Mouse (Mus musculus): ENCODE results near the gene Ier5. TPM values are rescaled to one million over a fixed set of nuclear protein-coding genes. Genes with fewer than 3 reads are reported as not detected.

Ier5 gene
- polyA plus RNA-seq, 1 experiment = 21.1 TPM

DNA sequence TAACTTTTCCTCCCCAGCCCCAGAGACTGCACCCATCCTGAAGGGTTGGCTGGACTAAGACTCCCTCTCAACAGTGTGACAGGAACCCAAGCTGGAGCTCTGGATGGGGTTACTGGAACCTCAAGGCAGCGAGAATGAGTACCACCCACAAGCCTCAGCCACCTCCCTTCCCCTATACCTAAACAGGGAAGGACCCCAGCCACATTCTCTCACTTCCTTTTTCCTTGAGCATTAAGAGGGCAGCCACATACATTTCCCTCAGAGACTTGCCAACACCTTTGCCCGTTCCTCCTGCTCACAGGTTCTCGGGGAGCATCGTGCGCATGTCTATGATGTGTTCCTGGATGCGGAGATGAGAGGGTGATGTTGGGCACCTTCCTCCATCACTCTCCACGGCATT lies 37.4 kb downstream of the Ier5 start:
- TF ChIP-seq POLR2A (IDR thresholded peaks at IDR 0.05; ENCODE audit: insufficient read length, low read depth) = no peak
- no peak for TF ChIP-seq MAX (IDR thresholded peaks at IDR 0.05; ENCODE audit: low read depth)
- TF ChIP-seq REST (IDR thresholded peaks at IDR 0.05; ENCODE audit: insufficient read depth, insufficient read length) = no peak
- no peak for TF ChIP-seq MYOG (IDR thresholded peaks at IDR 0.05; ENCODE audit: control insufficient read depth in 1 of 3, insufficient read depth in 1 of 3, insufficient read length in 2 of 3, low read depth in 2 of 3)
- TF ChIP-seq TCF3 (IDR thresholded peaks at IDR 0.05; ENCODE audit: insufficient read length, low read depth) = no peak
- no peak for TF ChIP-seq E2F4 (IDR thresholded peaks at IDR 0.05; ENCODE audit: insufficient read depth)
- TF ChIP-seq USF1 (IDR thresholded peaks at IDR 0.05; ENCODE audit: low read depth) = no peak
- TF ChIP-seq CEBPB (IDR thresholded peaks at IDR 0.05; ENCODE audit: insufficient read depth, poor library complexity, severe bottlenecking) = no peak
- TF ChIP-seq POLR2AphosphoS2 (IDR thresholded peaks at IDR 0.05; ENCODE audit: insufficient read length, low read depth) = no peak
- TF ChIP-seq TCF12 (IDR thresholded peaks at IDR 0.05; ENCODE audit: insufficient read depth, poor library complexity, severe bottlenecking) = no peak
- TF ChIP-seq SRF (IDR thresholded peaks at IDR 0.05; ENCODE audit: control insufficient read depth, insufficient read length, low read depth) = no peak
- Histone ChIP-seq H3K27me3 (ENCODE audit: control insufficient read depth, insufficient read depth, insufficient read length) (no peaks in the 10 kb centered on the region), H3K79me2 (ENCODE audit: control insufficient read depth, insufficient read depth) (no peaks in the 10 kb centered on the region), H3K4me3 (no peak overlapping the region), H3K4me2 (ENCODE audit: low read depth) (no peak overlapping the region), H3K36me3 (ENCODE audit: control insufficient read depth, insufficient read depth) (no peaks in the 10 kb centered on the region), H3ac (ENCODE audit: control insufficient read depth, insufficient read length) (no peak overlapping the region)

GRCm38 (mm10) chr1:155060832-155061801 lies 38.3 kb downstream of the Ier5 start:
- Histone ChIP-seq H3K4me3 (no peak overlapping the region), H3K36me3 (ENCODE audit: control insufficient read depth, insufficient read depth) (no peaks in the 10 kb centered on the region), H3K79me2 (ENCODE audit: control insufficient read depth, insufficient read depth) (no peaks in the 10 kb centered on the region), H3ac (ENCODE audit: control insufficient read depth, insufficient read length) (no peak overlapping the region), H3K27me3 (ENCODE audit: control insufficient read depth, insufficient read depth, insufficient read length) (no peaks in the 10 kb centered on the region), H3K4me2 (ENCODE audit: low read depth) (no peak overlapping the region)
- TF ChIP-seq POLR2A (IDR thresholded peaks at IDR 0.05; ENCODE audit: insufficient read length, low read depth) (no peak), E2F4 (IDR thresholded peaks at IDR 0.05; ENCODE audit: insufficient read depth) (no peak), REST (IDR thresholded peaks at IDR 0.05; ENCODE audit: insufficient read depth, insufficient read length) (no peak), TCF12 (IDR thresholded peaks at IDR 0.05; ENCODE audit: insufficient read depth, poor library complexity, severe bottlenecking) (no peak)

DNA sequence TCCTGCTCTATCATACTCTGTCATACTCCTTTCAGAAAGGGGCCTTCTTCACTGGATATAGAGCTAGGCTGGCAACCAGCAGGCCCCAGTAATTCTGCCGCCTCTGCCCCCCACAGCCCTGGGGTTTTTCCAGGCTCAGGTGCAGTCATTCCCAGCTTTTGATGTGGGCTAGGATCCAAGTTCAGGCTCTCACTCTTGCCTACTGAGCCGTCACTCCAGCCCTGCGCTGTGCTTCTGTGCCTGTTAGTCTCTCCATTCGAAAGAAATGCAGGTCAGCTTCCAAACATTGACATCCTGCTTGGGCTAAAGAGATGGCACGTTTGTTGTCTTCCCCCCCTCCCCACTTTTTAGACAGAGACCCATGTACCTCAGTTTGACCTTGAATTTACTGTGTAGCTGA lies 39.2 kb downstream of the Ier5 start:
- Histone ChIP-seq H3K79me2 (ENCODE audit: control insufficient read depth, insufficient read depth) (no peaks in the 10 kb centered on the region), H3K36me3 (ENCODE audit: control insufficient read depth, insufficient read depth) (no peaks in the 10 kb centered on the region), H3K4me3 (no peak overlapping the region), H3K27me3 (ENCODE audit: control insufficient read depth, insufficient read depth, insufficient read length) (no peaks in the 10 kb centered on the region), H3K4me2 (ENCODE audit: low read depth) (no peak overlapping the region), H3ac (ENCODE audit: control insufficient read depth, insufficient read length) (no peak overlapping the region)
- TF ChIP-seq TCF12 (IDR thresholded peaks at IDR 0.05; ENCODE audit: insufficient read depth, poor library complexity, severe bottlenecking) = no peak
- TF ChIP-seq POLR2A (IDR thresholded peaks at IDR 0.05; ENCODE audit: insufficient read length, low read depth) = no peak
- no peak for TF ChIP-seq USF1 (IDR thresholded peaks at IDR 0.05; ENCODE audit: low read depth)
- no peak for TF ChIP-seq E2F4 (IDR thresholded peaks at IDR 0.05; ENCODE audit: insufficient read depth)
- TF ChIP-seq REST (IDR thresholded peaks at IDR 0.05; ENCODE audit: insufficient read depth, insufficient read length) = no peak
- no peak for TF ChIP-seq TCF3 (IDR thresholded peaks at IDR 0.05; ENCODE audit: insufficient read length, low read depth)
- no peak for TF ChIP-seq MAX (IDR thresholded peaks at IDR 0.05; ENCODE audit: low read depth)
- no peak for TF ChIP-seq POLR2AphosphoS2 (IDR thresholded peaks at IDR 0.05; ENCODE audit: insufficient read length, low read depth)
- TF ChIP-seq SRF (IDR thresholded peaks at IDR 0.05; ENCODE audit: control insufficient read depth, insufficient read length, low read depth) = no peak
- no peak for TF ChIP-seq MYOG (IDR thresholded peaks at IDR 0.05; ENCODE audit: control insufficient read depth in 1 of 3, insufficient read depth in 1 of 3, insufficient read length in 2 of 3, low read depth in 2 of 3)

GRCm38 (mm10) chr1:155059505-155059904 lies 39.9 kb downstream of the Ier5 start:
- Histone ChIP-seq H3ac (ENCODE audit: control insufficient read depth, insufficient read length) (no peak overlapping the region), H3K36me3 (ENCODE audit: control insufficient read depth, insufficient read depth) (no peaks in the 10 kb centered on the region), H3K27me3 (ENCODE audit: control insufficient read depth, insufficient read depth, insufficient read length) (no peaks in the 10 kb centered on the region), H3K4me3 (no peak overlapping the region), H3K4me2 (ENCODE audit: low read depth) (no peak overlapping the region), H3K79me2 (ENCODE audit: control insufficient read depth, insufficient read depth) (no peaks in the 10 kb centered on the region)
- no peak for TF ChIP-seq POLR2AphosphoS2 (IDR thresholded peaks at IDR 0.05; ENCODE audit: insufficient read length, low read depth)
- no peak for TF ChIP-seq POLR2A (IDR thresholded peaks at IDR 0.05; ENCODE audit: insufficient read length, low read depth)
- no peak for TF ChIP-seq MAX (IDR thresholded peaks at IDR 0.05; ENCODE audit: low read depth)
- TF ChIP-seq SRF (IDR thresholded peaks at IDR 0.05; ENCODE audit: control insufficient read depth, insufficient read length, low read depth) = no peak
- TF ChIP-seq MYOD1 (IDR thresholded peaks at IDR 0.05; ENCODE audit: control insufficient read depth in 1 of 3, insufficient read length in 2 of 3, low read depth in 2 of 3) = no peak
- TF ChIP-seq USF1 (IDR thresholded peaks at IDR 0.05; ENCODE audit: low read depth) = no peak
- no peak for TF ChIP-seq E2F4 (IDR thresholded peaks at IDR 0.05; ENCODE audit: insufficient read depth)

All from myocyte (in vitro differentiated cells).